Mouse (Mus musculus) spleen, postnatal 4 days (tissue): Measurements from ENCODE around the gene Rnaseh2b.

Experiments
- DNase-seq, 2 experiments: peaks; one replicate each; pipeline ENCODE4 v3.0.0; 2022; ENCODE audit warnings: low spot score in 2 of 2

The Rnaseh2b gene

DNA sequence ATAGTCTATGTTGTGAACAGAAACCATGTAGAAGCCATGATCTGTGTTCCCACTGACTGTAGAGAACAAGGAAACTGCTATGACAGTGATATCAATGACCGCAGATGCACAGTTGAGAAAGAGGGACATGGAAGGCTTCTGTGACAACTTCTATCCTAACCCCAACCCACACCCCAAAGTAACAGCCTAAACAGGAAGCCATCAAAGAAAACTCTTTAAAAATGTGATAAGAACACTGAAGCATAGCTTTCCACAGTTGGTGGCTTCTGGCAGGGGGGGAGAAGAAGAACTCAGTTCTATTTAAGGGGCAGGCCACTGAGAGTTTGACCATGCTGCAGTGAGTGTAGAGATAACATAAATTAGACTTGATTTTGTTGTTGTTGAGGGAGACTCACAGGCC is 19.3 kb downstream of the Rnaseh2b start:
- DNase-seq, result no peak

GRCm38 (mm10) chr14:62322581-62323344 is 30.4 kb downstream of the Rnaseh2b start:
- no peak for DNase-seq

DNA sequence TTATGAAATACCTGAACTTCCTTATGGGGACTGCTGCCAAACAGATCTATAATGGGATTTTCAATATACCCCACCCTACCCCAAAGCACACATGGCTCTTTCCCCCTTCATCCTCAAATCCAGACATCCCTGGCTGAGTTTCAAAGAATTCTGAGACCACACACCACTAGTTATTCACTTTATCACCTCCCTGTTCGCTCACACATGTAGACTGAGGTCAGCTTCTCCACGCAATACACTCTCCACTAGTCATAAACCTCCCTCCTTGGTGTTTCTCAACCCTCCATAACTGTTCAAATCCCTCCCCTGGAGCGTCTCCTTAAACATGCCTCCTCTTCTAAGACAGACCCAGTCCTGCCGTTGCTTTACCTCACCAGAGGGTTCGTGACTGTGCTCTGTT is 31.1 kb downstream of the Rnaseh2b start:
- DNase-seq, result no peak

DNA sequence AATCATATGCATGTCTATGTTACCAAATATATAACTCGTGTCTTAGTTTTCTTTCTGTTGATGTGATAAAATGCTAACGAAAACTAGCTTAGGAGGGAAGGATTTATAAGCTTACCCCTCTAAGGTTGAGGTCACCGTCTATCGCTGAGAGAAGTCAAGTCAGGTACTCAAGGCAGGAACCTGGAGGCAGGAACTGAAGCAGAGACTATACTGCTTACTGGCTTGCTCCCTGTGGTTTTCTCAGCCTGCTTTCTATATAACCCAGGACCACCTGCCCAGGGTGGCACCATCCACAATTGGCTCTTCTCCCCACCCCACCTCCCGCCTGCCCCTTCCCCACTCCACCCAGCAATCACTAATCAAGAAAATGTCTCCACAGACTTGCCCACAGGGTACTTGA is 32.6 kb downstream of the Rnaseh2b start:
- DNase-seq, result no peak

GRCm38 (mm10) chr14:62326026-62326425 is 33.6 kb downstream of the Rnaseh2b start:
- DNase-seq, result no peak

DNA sequence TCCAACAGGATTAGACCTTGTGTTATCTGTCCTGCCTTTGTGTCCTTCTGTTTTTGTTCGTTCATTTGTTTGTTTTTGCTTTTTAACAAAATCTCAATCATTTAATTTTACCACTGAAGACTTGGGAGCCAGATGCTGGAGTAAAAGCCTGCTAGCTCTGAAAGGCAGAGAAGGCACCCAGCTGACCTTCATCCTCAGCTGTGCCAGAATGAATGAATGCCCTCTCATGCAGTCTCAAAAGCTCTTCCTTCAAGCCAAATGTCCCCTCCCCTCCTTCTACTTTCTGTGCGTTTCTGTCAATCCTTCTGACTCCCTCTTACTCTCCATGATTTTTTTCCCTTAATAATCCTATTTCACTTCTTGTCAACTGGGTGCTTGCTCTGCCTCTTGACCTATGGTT is 34.8 kb downstream of the Rnaseh2b start:
- no peak for DNase-seq

DNA sequence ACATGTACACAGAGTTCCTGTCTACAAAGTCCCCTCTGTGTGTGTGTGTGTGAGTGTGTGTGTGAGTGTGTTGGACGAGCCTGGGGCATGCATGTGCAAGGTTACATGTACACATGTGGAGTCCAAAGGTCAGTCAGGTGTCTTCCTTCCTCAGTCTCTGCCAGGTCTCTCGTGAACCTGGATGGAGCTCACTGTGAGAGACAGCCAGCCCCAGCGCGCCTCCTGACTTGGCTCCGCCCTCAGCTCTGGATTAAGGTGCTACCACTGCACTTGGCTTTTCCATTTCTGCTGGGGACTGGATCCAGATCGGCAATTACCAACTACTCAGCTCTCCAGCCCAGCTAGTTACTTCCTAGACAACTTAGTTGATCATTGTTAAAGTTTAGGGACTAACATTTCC is 36.2 kb downstream of the Rnaseh2b start:
- no peak for DNase-seq

DNA sequence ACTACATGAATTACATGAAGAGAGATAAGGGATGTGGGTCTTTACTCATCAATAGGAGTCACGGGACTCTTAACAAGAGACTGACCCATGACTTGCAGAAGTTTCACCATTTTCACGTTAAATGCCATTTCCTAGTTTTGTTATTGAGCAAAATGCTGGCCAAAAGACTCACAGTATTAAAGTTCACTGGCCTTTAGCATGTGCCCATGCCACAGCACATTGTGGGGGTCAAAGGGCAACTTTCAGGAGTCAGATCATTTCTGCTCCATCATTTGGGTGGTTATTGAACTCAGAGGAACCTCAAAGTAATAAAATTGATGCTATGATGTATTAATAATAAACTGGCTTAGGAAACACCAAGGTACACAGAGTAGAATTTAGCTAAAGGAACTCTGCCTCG is 37.2 kb downstream of the Rnaseh2b start:
- no peak for DNase-seq

DNA sequence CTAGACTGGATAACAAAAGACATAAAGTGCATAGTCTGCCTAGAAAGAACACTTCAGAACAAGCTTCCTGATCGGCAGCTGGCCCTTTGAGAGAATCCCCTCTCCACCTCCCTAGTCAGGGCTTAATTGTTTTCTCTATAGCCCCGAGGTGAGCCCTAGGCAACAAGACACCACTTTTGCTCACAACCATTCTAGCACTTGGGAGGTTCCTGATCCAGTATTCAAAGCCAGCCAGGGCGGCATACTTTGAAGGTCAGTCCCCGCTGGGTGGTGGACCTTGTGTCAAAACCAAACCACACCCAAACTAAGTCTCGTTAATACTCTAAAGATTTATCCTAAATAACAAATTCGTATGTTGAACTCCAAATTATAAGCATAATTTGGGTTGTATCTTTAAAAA is 39.1 kb downstream of the Rnaseh2b start:
- DNase-seq, result peak in 1 of 2 experiments; percentile 18

DNA sequence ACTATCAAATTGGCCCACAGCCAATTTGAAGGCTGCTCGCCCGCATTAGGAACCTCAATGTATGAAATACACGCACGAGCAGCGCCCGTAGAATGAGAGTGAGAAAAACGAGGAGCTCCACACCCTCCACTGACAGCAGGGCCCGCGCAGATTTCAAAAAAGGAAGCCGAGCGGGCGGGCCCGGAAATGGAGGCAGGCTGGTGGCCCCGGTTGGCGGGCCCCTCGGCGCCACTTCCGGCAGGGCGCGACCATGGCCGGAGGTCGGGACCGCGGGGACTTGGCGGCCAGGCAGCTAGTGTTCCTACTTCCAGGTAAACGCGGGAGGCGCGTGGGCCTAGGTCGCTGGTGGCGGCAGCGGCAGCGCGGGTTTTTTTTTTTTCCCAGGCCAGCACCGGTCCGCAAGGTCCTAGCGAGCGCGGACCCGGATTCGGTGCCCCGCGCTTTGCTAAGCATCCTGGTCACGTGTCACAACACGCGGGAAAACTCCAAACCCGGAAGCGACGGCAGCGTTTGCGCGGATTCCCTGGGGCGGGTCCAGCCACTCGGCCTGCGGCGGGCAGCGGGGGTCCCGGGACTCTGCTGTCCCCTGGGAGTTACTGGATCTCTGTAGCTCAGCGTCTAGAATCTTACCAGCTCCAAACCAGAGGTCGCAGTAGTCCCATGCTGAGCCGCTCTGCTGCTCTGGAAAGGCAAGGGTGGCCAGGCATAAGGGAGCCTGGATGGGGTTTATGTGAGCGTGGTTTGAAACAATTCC is 39.7 kb downstream of the Rnaseh2b start:
- peak; percentile 89 to 94 for DNase-seq

GRCm38 (mm10) chr14:62333909-62334687 is 41.7 kb downstream of the Rnaseh2b start:
- no peak for DNase-seq

GRCm38 (mm10) chr14:62339196-62339595 is 46.8 kb downstream of the Rnaseh2b start:
- DNase-seq, result no peak

DNA sequence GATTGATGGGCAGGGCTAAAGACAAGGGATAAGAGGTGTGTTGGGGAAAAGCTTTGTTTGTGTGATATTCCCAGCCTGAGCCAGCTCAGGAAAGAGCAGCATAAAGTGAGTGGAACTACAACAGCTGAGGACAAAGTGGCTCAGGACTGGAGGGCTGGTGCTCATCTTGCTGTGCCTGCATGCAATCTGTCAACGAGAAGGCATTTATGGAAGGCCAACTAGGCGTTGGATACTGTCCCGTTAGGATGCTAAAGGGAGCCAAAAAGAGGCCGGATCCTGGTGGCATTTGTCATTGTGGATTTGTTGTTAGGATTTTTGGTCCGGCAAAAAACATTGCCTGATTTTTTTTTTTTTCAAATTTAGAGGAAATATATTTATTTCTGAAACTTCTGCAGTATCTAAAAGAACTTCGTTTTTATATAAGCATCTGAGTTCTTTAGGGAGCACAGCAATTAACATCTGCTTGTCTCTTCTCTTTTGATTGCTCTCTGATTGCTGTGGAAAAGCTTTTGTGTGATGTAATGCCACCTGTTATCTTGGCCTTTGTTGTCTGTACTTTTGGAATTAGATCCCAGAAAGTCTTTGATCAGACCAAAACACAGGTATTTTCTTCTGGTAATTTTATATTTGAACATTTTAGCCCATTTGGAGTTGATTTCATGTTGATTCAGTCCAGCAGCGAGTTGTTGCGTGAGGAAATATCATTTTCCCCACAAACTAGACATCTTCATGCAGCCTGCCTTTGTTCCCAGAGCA is 49.7 kb downstream of the Rnaseh2b start:
- no peak for DNase-seq

- no peak for DNase-seq
Observed at GRCm38 (mm10) chr14:62342643-62343144, 50.3 kb downstream of the Rnaseh2b start.

DNA sequence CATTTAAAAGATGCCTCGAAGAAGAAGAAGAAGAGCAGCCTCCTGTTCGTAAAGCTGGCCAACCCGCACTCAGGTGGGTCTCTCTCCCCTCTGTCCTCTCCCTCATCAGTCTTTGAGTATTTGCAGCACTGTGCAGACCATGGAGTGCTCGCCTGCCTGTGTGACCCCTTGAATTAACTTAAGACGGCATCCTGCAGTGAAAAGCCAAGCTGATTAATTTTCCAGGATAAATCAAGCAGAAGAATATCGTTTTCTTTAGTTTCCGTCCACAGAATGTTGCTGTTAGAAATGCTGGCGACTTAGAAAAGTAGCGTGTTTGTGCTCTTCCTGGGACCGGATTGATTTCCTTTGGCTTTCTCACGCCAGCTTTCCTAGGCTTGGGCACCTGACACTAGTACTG is 54.2 kb downstream of the Rnaseh2b start:
- DNase-seq, result no peak

GRCm38 (mm10) chr14:62347103-62347502 is 54.7 kb downstream of the Rnaseh2b start:
- DNase-seq, result no peak

- DNase-seq, result no peak
Observed at GRCm38 (mm10) chr14:62349786-62350185, 57.4 kb downstream of the Rnaseh2b start.

DNA sequence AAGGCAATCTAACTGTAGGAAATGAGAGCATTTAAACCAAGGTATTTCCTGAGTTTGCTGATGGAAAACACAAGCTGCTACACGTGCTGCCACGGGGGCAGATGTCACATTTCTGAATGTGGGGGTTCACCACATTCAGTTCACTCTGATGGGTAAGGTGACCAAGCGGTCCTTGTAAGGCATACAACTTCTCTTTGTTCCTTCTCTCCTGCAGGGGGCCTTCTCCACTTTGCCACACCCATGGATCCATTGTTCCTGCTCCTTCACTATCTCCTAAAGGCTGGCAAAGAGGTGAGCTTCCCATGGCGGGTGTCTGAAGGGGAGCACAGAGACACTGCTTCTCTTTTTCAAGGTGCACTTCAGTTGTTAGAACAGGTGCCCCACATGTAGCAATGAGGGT is 57.8 kb downstream of the Rnaseh2b start:
- no peak for DNase-seq

- no peak for DNase-seq
Observed at GRCm38 (mm10) chr14:62350890-62351289, 58.5 kb downstream of the Rnaseh2b start.

GRCm38 (mm10) chr14:62353372-62353771 is 61.0 kb downstream of the Rnaseh2b start:
- no peak for DNase-seq

GRCm38 (mm10) chr14:62353793-62354192 is 61.4 kb downstream of the Rnaseh2b start:
- no peak for DNase-seq

- DNase-seq, result no peak
Observed at GRCm38 (mm10) chr14:62355201-62355600, 62.8 kb downstream of the Rnaseh2b start.
